Mouse (Mus musculus): Measurements from ENCODE around the gene Abcc4.

The Abcc4 gene

GRCm38 (mm10) chr14:118712889-118713288, 6.9 kb upstream of the Abcc4 start:
- no peak for DNase-seq (ENCODE audit: low read depth, low spot score)

GRCm38 (mm10) chr14:118710945-118711344, 4.9 kb upstream of the Abcc4 start:
- DNase-seq (ENCODE audit: low read depth, low spot score) = no peak

- DNase-seq (ENCODE audit: low read depth, low spot score) = peak; percentile 85
These were observed 3.7 kb upstream of the Abcc4 start for GRCm38 (mm10) chr14:118709736-118710135.

GRCm38 (mm10) chr14:118708126-118708525, 2.1 kb upstream of the Abcc4 start:
- DNase-seq (ENCODE audit: low read depth, low spot score) = no peak

- DNase-seq (ENCODE audit: low read depth, low spot score) = no peak
These were observed 943 bp upstream of the Abcc4 start for GRCm38 (mm10) chr14:118706962-118707361.

- DNase-seq (ENCODE audit: low read depth, low spot score) = no peak
These were observed 583 bp downstream of the Abcc4 start for GRCm38 (mm10) chr14:118705465-118705807.

- no peak for DNase-seq (ENCODE audit: low read depth, low spot score)
These were observed 2.7 kb downstream of the Abcc4 start for GRCm38 (mm10) chr14:118703363-118703762.

- no peak for DNase-seq (ENCODE audit: low read depth, low spot score)
These were observed 3.9 kb downstream of the Abcc4 start for GRCm38 (mm10) chr14:118701991-118702608.

GRCm38 (mm10) chr14:118700576-118700975, 5.4 kb downstream of the Abcc4 start:
- DNase-seq (ENCODE audit: low read depth, low spot score) = no peak

GRCm38 (mm10) chr14:118699963-118700362, 6.1 kb downstream of the Abcc4 start:
- no peak for DNase-seq (ENCODE audit: low read depth, low spot score)

GRCm38 (mm10) chr14:118699508-118699907, 6.5 kb downstream of the Abcc4 start:
- DNase-seq (ENCODE audit: low read depth, low spot score) = no peak

- no peak for DNase-seq (ENCODE audit: low read depth, low spot score)
These were observed 9.3 kb downstream of the Abcc4 start for GRCm38 (mm10) chr14:118696556-118697289.

- no peak for DNase-seq (ENCODE audit: low read depth, low spot score)
These were observed 10.2 kb downstream of the Abcc4 start for GRCm38 (mm10) chr14:118695866-118696265.

GRCm38 (mm10) chr14:118694321-118694720, 11.7 kb downstream of the Abcc4 start:
- DNase-seq (ENCODE audit: low read depth, low spot score) = no peak

- no peak for DNase-seq (ENCODE audit: low read depth, low spot score)
These were observed 14.1 kb downstream of the Abcc4 start for GRCm38 (mm10) chr14:118691910-118692309.

GRCm38 (mm10) chr14:118691404-118691803, 14.6 kb downstream of the Abcc4 start:
- no peak for DNase-seq (ENCODE audit: low read depth, low spot score)

- no peak for DNase-seq (ENCODE audit: low read depth, low spot score)
These were observed 15.1 kb downstream of the Abcc4 start for GRCm38 (mm10) chr14:118690921-118691320.

- DNase-seq (ENCODE audit: low read depth, low spot score) = no peak
These were observed 15.7 kb downstream of the Abcc4 start for GRCm38 (mm10) chr14:118690336-118690735.

- DNase-seq (ENCODE audit: low read depth, low spot score) = no peak
These were observed 17.4 kb downstream of the Abcc4 start for GRCm38 (mm10) chr14:118688643-118689042.

- DNase-seq (ENCODE audit: low read depth, low spot score) = no peak
These were observed 19.2 kb downstream of the Abcc4 start for GRCm38 (mm10) chr14:118686861-118687260.

- DNase-seq (ENCODE audit: low read depth, low spot score) = no peak
These were observed 20.4 kb downstream of the Abcc4 start for GRCm38 (mm10) chr14:118685572-118685971.

GRCm38 (mm10) chr14:118682339-118683034, 23.5 kb downstream of the Abcc4 start:
- no peak for DNase-seq (ENCODE audit: low read depth, low spot score)

- DNase-seq (ENCODE audit: low read depth, low spot score) = no peak
These were observed 24.9 kb downstream of the Abcc4 start for GRCm38 (mm10) chr14:118681087-118681486.

Measured in telencephalon, adult 2 months (tissue).